Mouse (Mus musculus): ENCODE data around the gene Gusb. TPM values are rescaled to one million over a fixed set of nuclear protein-coding genes. Genes with fewer than 3 reads are reported as not detected.

Gusb gene
- 42.7 and 61.5 TPM in 2 replicates for polyA plus RNA-seq (2012; rRNA removed)

GRCm38 (mm10) chr5:130002301-130003146, at the start of gene Gusb:
Gene Gusb, minus strand, starts transcription at chr5:130003049.

GRCm38 (mm10) chr5:130029142-130029897, 26.5 kb upstream of the Gusb start, which contains the start of the genes Asl and Crcp:
Gene Asl, minus strand, starts transcription at chr5:130029247.
Gene Crcp, plus strand, starts transcription at chr5:130029290.

GRCm38 (mm10) chr5:129941495-129942045, 61.3 kb downstream of the Gusb start, which contains the start of gene Vkorc1l1:
Gene Vkorc1l1, plus strand, starts transcription at chr5:129941970.

Other genes starting within 250 kb of the Gusb start
- 20.3 and 21.0 TPM in 2 replicates for gene Psph, start 215.6 kb downstream of the Gusb start, polyA plus RNA-seq (2012; rRNA removed)
- gene Sumf2, start 156.1 kb downstream of the Gusb start, polyA plus RNA-seq (2012; rRNA removed), result 23.9 and 33.8 TPM in 2 replicates
- gene Chchd2, start 115.6 kb downstream of the Gusb start, polyA plus RNA-seq (2012; rRNA removed), result 1,641 and 1,970 TPM in 2 replicates
- gene Zbed5, start 107.3 kb downstream of the Gusb start, polyA plus RNA-seq (2012; rRNA removed), result 7.2 and 9.1 TPM in 2 replicates
- gene Phkg1, start 104.5 kb downstream of the Gusb start, polyA plus RNA-seq (2012; rRNA removed), result 1.7 and 2.3 TPM in 2 replicates
- gene Nupr1l, start 94.5 kb downstream of the Gusb start, polyA plus RNA-seq (2012; rRNA removed), result 16.2 and 25.4 TPM in 2 replicates
- 10.4 and 17.2 TPM in 2 replicates for gene Vkorc1l1, start 61.1 kb downstream of the Gusb start, polyA plus RNA-seq (2012; rRNA removed)
- gene Asl, start 26.2 kb upstream of the Gusb start, polyA plus RNA-seq (2012; rRNA removed), result 80.0 and 109 TPM in 2 replicates
- gene Crcp, start 26.2 kb upstream of the Gusb start, polyA plus RNA-seq (2012; rRNA removed), result 14.4 and 16.9 TPM in 2 replicates
- gene Tpst1, start 70.3 kb upstream of the Gusb start, polyA plus RNA-seq (2012; rRNA removed), result 30.3 and 40.9 TPM in 2 replicates
- 12.1 and 18.1 TPM in 2 replicates for gene Kctd7, start 141.8 kb upstream of the Gusb start, polyA plus RNA-seq (2012; rRNA removed)
- 16.7 and 25.9 TPM in 2 replicates for gene Rabgef1, start 168.7 kb upstream of the Gusb start, polyA plus RNA-seq (2012; rRNA removed)
- 38.6 and 50.3 TPM in 2 replicates for gene Tmem248, start 214.0 kb upstream of the Gusb start, polyA plus RNA-seq (2012; rRNA removed)